Mouse (Mus musculus) MN1 (cell line): ENCODE results near the gene Slc39a11.

Experiments
- DNase-seq: peaks from one replicate; pipeline ENCODE4 v3.0.0-alpha.2; 2016; ENCODE audit warnings: low spot score

Gene Slc39a11

DNA sequence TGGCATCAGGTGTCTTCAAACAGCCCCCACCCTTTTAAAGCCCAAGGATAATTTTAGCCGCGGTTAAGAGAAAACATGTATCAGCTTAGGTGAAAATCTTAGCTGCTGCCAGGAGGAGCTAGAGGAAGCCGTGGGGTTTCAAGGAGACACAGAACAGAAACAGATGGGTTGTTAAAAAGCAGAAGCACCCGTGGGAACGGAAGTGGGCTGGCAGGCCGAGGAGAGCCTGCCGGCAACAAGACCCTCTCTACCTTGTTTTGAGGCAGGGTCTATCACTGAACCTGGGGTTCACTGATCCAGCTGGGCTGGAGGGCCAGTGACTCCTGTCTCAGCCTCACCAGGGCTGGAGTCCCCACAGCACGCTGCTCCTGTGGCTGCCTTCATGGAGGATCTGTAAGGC lies 310.1 kb downstream of the Slc39a11 start:
- no peak for DNase-seq

GRCm38 (mm10) chr11:113338581-113338980 lies 311.3 kb downstream of the Slc39a11 start:
- DNase-seq = no peak

GRCm38 (mm10) chr11:113335706-113336105 lies 314.2 kb downstream of the Slc39a11 start:
- no peak for DNase-seq

DNA sequence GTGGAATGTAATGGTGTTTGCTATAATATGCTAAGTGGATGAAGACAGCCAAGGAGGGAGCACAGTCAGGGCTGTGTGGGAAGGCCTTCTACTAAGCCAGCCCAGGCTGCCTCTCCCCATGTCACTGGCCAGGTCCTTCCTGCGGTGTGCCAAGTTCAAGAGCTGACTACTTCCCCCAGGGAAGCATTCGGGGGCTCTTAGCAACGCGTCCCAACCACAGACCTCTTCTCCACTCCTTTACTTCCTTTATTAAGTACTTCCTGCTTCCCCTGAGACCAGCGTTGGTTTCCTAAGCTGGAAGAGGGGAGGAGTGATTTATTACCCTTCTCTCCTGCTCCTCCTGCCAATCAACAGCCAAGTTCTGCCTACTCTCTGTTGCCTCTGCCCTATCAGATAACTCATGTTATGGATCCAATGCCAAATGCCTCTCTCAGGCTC lies 315.4 kb downstream of the Slc39a11 start:
- DNase-seq = no peak

DNA sequence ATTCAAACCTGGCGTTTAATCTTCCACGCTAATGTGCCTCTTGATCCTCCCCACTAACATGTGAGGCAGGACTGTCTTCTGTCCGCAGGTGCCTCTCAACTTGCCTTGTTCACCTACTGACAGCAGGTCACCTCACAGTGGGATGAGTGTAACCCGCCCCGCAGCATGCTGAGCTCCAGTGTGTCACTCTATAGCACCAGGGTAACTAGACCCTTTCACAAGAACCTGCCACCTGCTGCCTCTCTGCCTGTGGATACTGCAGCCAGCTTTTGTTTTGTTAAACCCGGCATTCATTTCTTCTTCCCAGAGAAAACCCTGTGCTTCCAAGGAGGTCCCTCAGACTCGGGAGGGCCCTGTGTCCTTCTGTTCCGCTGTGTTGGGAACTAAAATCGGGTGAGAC lies 316.3 kb downstream of the Slc39a11 start:
- no peak for DNase-seq

DNA sequence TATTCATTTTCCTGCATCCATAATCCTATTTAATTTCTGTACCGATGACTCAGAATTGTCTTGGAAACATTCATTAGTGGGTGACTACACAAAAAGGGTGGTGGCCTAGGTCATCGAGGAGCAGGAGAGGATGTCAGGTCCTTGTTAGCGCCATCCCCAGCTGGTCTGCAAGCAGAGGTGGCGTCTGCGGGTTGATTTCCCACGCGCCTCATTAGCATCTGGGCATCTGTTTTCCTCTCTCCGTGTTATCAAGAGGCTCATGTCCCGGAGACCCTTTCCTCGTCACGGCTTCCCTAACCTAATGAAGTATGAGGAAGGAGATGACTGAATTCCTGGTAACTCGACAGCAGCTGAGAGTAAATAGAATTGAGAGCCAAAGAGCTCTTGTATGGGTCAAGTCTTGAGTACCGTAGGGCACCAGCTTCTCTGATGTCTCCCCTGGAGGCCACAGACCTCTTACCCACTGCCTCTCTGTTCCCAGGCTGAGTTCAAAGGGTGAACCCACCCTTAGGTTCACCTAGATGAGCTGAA lies 319.8 kb downstream of the Slc39a11 start:
- DNase-seq = peak; percentile 63

- DNase-seq = no peak
These were observed 322.3 kb downstream of the Slc39a11 start for GRCm38 (mm10) chr11:113327499-113328062.

DNA sequence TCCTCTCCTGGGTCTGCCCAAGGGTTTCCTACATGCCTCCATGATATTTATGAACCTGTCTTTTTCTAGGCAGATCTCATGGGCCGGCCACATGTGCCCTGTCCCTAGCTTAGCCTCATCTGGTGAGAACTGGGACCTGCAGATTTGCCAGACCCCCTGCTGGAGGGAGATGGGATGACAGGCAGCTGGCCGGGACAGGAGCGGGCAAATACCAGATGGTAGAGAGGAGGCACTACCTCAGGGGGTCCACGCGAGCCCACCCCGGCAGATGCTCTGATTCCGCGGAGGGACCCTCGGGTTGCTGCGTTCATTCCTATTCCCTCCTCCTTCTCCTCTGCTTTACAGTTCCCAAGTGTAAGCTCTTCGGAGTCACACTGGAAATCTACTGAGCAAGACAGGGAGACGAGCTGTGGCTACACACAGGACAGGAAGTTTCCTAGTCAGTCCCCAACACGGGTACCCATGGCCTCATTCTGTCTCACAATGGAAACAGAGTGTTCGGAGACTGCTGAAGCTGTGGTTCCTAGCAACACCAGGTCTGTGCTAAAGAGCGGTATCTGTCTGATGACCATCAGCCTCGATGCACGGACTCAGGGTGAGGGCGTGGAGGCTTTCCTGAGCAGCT lies 323.4 kb downstream of the Slc39a11 start:
- peak; percentile 12 for DNase-seq

GRCm38 (mm10) chr11:113321601-113322000 lies 328.3 kb downstream of the Slc39a11 start:
- no peak for DNase-seq

GRCm38 (mm10) chr11:113309265-113309951 lies 340.5 kb downstream of the Slc39a11 start:
- DNase-seq = no peak

GRCm38 (mm10) chr11:113308256-113308941 lies 341.5 kb downstream of the Slc39a11 start:
- DNase-seq = no peak

GRCm38 (mm10) chr11:113303204-113303603 lies 346.7 kb downstream of the Slc39a11 start:
- DNase-seq = no peak

- peak; percentile 60 for DNase-seq
These were observed 350.4 kb downstream of the Slc39a11 start for GRCm38 (mm10) chr11:113299492-113299891.

DNA sequence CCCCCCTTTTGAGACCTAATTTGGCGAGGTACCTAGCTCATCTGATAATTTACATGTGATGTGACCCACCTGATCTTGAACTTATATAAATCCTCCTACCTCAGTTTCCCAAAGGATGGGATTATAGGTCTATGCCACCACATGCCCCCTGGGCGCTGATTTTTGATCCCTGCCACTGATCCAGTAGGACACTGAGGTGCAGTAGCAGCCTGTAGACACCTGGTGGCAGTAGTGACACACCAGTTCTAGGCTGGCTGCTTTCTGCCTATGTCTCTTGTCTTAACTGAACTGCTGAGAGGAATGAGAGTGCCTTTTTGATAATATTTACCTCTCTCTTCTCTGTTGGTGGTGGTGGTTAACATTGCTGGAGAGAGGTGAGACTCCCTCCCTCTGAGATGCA lies 352.1 kb downstream of the Slc39a11 start:
- DNase-seq = peak; percentile 85

- DNase-seq = peak; percentile 26
These were observed 352.8 kb downstream of the Slc39a11 start for GRCm38 (mm10) chr11:113296912-113297625.

DNA sequence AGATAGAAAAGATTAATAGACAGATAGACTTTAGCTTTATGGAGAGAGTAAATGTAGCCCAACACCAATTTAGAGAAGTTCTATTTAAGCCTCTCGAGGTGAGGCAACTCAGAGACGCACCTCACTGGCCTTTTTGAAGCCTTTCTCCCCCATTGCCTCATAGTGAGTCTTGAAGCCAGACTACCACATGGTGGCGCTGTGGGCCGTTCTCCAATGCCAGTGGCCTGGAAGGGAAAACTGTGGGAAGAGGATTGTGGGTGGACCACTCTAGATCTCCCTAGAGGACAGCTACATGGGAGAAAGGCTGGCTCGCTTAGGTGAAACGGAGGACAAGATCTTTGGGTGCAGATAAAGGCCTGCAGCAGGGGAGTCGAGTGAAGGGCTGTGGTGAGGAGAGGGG lies 353.7 kb downstream of the Slc39a11 start:
- peak; percentile 83 for DNase-seq

DNA sequence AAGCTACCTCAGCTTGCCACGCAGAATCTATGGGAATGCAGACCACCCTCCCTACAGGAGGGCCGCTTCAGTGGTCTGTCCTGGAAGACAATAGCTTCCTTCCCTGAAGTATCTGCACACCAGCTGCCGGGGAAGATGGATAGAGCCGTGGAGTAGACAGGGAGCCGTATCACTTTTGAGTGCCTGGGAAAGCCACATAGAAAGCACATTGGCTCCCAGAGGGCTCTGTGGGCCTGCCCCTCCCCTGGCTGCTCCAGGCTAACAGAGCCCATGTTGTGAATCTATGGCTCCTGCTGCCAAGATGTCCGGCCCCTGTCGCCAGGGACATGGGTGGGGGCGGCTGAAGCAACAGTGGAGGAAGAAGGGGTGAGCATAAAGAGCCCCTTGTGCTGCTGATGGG lies 355.4 kb downstream of the Slc39a11 start:
- DNase-seq = no peak

GRCm38 (mm10) chr11:113292906-113293614 lies 356.8 kb downstream of the Slc39a11 start:
- no peak for DNase-seq

DNA sequence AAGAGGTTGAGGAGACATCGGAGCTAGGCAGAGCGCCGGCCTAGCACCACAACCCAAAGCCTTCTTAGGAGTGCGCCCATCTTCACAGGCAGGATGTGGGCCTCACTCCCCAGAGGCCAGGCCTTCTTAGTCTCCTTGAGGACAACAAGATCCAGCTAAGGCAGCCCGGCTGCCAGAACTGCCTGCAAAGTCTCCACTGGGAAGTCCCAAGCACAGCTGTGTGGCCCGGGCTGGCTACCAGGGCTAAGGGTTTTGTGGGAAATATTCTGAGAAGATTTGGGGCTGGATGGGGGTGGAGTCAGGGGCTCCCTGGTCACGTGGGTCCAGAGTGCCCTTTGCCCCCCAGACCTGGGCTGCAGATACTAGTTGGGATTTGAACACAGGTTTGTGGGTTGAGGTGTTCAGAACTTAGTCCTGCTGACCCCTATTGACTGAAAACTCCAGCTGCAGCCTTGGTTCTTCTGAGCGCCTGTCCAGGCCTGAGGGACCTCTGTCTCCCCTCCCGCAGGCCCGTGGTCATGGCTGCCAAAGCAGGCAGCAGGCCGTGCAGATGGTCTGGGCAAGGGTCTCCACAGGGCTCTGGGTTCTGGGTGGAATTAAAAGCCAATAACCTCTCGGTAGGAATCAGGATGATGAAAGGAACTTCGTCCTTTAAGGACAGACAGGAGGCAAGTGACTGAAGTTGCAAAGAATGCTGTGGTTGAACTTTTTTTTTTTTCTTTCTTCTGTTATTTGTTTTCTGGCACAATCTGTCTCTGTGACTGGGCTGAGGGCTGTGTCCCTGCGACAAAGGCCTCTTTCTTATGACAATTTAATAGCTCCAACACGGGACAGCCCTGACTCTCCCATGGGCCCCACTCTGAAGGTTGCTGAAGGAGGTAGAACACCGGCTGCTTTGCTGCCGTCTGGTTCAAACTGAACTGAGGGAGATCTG lies 357.8 kb downstream of the Slc39a11 start:
- no peak for DNase-seq

- DNase-seq = no peak
These were observed 359.0 kb downstream of the Slc39a11 start for GRCm38 (mm10) chr11:113290911-113291310.
